Mouse (Mus musculus) T-helper 17 cell (primary cell): ENCODE measurements around the gene Chd8.

ENCODE experiments used
- in situ Hi-C, 2 experiments: fragments of 300-600 bp; cut with MboI, MseI; formaldehyde crosslinking; loops; 1 replicate in 1 of 2; 2 replicates in 1 of 2; pipeline ENCODE4 v1.15.1; 2025; ENCODE audit warnings: high pct_unique_total_duplicates in 2 of 2

The Chd8 gene

GRCm38 (mm10) chr14:52257484-52258213 is at the start of gene Chd8:
Chd8 (minus strand) TSS chr14:52257780.
- in situ Hi-C loops: loop anchor here in 1 of 2 experiments (10.0 kb wide), 1 partner anchor 1193 kb away; no protein-coding TSS in a partner anchor

DNA sequence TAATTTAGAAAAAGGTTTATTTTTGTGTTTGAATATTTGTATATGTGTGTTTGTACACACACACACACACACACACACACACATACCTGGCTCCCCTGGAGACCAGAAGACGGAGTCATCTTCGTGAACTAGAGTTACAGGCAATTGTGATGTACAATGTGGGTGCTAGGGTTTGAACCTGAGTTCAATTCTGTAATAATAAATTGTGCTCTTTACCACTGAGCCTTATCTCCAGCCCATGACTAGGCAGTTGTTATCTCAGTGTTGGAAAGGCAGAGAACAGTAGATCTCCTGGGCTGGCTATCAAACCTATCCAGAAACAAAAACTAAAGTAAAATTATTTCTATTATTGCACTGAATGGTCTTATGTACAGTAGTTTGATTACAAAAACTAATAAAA is 48.5 kb upstream of the Chd8 start:
- in situ Hi-C loops: loop anchor here in 1 of 2 experiments (5.0 to 25.0 kb wide), 2 partner anchors 36 to 1906 kb away; no protein-coding TSS in a partner anchor

DNA sequence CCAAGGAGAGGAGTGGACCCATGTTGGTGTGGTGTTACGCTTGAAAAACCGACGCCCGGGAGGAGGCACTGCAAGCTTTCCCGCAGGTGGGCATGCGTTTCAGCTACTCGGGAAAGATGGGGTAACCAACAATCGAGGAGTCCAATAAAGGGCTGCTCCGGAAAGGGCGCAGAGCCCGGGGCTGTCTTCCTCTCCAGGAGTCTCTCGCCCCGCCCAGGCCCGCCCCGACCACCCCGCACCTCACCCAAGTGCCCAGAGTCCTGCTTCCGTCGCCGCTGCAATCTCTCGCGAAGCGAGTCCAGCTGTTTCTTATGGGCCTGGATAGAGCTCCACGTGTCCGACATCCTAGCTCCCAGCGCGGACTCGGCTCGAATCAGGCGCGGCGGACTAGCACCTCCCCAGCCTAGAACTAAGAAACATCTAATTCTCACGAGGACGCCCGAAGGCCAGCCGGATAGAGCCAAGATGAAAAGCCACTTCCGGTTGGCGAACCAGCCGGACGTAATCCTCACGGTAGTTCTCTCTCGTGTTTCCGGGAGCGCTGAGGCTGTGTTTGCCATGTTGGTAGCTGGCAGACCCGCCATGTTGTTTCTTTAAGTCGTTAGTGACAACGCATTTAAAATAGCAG is 47.2 kb upstream of the Chd8 start, which contains the start of gene Mettl3:
Gene Mettl3 (minus strand): TSS at position 485 of the 628 bp plus-strand sequence.
- in situ Hi-C loops: loop anchor here in 1 of 2 experiments (5.0 to 25.0 kb wide), 2 partner anchors 38 to 1908 kb away; no protein-coding TSS in a partner anchor

- in situ Hi-C loops: loop anchor here in 1 of 2 experiments (25.0 kb wide), 1 partner anchor 1909 kb away; no protein-coding TSS in a partner anchor
Measured at GRCm38 (mm10) chr14:52303517-52303916, 45.9 kb upstream of the Chd8 start.

DNA sequence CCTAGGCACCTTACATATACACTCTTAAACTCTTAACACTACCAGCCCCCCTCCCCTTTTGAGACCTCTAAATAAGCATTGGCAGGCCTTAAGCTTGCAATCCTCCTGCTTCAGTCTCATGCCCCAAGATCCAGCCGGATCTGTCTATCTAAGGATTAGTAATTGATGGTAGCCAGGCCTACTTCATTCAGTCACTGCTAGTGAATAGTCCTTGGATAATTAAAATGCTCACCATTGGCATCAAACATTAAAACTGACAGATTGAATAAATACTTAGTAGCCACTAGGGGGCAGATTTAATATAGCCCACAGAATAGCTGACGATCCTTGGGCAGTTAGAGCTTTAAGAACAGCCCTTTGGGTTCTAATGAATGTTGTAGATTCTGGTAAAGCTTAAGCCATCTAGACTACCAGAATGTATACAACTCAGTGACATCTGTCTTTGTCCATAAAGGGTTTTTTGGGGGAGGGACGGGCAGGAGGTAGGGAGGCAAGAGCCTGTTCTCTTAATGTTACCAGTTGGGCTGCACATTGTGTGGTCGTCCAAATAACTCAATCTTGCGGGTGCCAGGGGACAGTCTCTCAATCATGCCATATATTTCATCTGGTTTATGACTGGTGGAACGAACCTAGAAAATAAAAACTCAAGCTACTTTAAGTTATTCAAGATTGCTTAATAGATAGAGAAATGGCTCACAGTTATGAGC is 38.1 kb upstream of the Chd8 start:
- in situ Hi-C loops: loop anchor here in 1 of 2 experiments (5.0 kb wide), 1 partner anchor 42 kb away; no protein-coding TSS in a partner anchor

DNA sequence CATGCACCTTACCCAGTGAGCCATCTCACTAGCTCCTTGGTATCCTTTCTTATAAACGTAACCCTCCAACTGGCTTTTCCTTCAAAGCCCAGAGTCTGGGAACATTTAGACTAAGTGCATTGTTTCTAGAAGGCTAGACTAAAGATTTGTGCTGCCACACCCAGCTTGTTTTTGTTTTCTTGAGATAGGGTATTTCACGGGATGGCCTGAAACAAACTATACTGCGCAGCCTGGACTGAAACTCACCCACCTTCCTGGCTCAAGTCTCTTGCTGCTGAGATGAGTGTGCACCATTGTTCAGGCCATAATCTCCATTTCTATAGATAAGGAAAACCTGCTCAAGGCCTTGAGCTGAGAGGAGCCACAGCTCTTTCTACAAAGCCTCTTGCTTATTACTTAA is 26.6 kb upstream of the Chd8 start:
- in situ Hi-C loops: no loop called here

GRCm38 (mm10) chr14:52283629-52284028 is 26.0 kb upstream of the Chd8 start:
- in situ Hi-C loops: no loop called here

DNA sequence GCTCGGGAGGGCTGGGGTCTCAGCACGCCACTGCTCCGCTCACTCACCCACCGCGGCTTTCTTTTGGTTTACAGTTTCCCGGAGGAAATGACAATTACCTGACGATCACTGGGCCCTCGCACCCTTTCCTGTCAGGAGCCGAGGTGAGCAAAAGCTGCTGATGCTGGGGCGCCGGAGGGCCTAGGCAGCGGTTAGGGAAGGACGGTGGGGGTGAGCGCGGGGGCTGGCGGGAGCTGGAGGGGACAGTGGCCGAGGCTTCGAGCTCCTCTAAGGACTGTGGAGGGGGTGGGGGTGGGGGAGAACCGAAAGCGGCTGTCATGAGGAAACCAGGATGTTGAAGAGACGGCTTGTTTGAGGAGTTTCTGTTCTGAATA is 22.2 kb upstream of the Chd8 start:
- in situ Hi-C loops: no loop called here

- in situ Hi-C loops: no loop called here
Measured at GRCm38 (mm10) chr14:52278932-52279746, 21.6 kb upstream of the Chd8 start, which contains the start of the genes Tox4 and Rab2b. Tox4 (plus strand) TSS chr14:52279146. Rab2b (minus strand) TSS chr14:52279545.

DNA sequence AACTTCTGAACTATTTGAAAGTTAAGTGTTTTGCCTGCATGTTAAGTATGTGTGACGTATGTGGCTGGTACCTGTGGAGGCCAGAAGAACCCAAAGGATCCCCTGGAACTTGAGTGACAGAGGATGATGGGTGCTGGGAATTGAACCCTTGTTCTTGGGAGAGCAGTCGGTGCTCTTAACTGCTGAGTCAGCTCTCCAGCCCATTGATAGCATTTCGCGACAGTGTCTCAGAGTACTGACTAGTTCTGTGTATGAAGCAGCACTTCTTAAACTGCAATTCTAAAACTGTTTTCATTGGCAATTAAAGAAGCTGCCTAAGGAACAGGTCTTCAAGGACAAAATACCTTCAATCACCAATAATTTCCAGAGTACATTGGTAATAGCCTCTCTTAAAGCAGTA is 19.6 kb upstream of the Chd8 start:
- in situ Hi-C loops: no loop called here

DNA sequence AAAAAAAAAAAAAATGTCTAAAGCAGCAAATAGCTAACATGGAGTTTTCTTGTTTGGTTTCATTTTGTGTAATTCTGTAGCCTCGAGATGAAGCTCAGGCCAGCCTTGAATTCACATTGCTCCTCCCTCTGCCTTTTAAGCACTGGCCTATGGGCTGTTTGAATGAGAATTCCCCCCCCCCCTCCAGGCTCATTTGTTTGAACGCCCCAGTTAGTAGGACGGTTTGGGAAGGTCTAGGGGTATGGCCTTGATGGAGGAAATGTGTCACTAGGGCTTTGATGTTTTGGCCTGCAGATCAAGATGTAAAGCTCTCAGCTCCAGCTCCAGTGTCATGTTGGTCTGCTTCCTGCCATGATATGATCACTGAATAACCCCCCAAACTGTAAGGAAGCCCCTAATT is 15.2 kb upstream of the Chd8 start:
- in situ Hi-C loops: no loop called here

DNA sequence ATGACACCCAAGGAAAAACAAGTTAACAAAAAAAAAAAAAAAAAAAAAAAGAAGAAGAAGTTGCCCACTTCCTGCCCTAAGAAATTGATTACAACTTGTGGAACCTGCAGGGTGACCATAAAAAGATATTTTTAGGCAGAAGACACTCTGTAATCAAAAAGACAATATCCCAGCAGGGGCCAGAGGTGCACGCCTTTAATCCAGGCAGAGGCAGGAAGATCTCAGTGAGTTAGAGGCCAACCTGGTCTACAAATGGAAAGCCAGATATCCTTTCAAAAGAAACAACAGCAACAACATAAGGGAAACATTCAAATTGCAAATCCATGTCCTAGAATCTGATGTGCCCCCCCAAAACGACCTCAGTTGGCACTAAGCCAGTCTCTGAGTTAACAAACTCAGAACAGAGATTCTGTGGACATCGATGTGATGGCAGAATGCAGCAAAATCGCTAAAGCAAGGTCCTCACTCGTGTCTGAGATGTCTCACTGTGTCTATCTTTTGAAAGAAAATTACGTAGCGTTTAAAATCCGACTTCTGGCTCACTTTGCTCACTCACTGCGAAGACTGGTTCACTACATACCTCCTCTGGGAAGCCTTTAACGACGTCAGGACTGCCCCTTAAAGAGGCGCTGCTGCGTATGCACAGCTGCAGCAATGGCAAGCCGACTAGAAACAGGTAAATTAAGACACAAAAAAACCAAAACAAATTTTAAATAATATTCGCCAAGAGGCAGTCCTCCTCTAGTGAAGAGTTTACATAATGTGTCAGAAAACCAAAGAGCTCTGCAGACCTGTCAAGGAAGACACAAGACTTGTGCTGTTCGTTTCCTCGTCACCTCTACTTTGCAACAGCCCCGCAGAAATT is 1.0 kb downstream of the Chd8 start:
- in situ Hi-C loops: loop anchor here in 1 of 2 experiments (10.0 kb wide), 1 partner anchor 1192 kb away; no protein-coding TSS in a partner anchor

DNA sequence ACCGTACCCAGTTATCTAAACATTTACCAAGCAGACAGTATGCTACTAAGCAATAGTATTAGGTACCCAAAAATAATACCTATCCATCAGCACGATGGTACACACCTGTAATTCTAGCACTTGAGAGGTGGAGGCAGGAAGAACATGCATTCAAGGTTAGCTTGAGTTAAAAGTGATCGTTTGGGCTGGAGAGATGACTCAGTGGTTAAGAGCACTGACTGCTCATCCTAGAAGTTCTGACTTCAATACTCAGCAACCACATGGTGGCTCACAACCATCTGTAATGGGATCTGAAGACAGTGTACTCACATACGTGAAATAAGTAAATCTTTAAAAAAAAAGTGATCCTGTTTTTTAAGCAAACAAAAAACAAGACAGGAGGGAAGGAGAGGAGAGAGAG is 11.5 kb downstream of the Chd8 start:
- in situ Hi-C loops: no loop called here

DNA sequence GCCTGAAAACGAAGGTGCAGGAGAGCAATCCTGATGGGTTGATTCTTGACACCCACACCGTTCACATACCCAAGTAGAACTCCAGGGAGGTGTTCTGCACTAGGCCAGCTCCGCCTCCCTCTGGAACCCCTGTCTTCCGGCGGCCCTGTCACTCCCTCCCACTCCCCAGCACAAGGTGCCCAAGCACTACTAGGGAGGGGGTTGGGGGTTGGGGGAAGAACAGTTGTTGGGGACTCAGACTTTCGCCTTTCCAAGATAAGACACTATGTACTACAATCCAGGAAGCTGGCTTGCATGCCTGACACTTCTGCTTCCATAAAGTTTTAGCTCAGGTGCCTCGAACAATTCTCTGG is 12.9 kb downstream of the Chd8 start:
- in situ Hi-C loops: no loop called here

DNA sequence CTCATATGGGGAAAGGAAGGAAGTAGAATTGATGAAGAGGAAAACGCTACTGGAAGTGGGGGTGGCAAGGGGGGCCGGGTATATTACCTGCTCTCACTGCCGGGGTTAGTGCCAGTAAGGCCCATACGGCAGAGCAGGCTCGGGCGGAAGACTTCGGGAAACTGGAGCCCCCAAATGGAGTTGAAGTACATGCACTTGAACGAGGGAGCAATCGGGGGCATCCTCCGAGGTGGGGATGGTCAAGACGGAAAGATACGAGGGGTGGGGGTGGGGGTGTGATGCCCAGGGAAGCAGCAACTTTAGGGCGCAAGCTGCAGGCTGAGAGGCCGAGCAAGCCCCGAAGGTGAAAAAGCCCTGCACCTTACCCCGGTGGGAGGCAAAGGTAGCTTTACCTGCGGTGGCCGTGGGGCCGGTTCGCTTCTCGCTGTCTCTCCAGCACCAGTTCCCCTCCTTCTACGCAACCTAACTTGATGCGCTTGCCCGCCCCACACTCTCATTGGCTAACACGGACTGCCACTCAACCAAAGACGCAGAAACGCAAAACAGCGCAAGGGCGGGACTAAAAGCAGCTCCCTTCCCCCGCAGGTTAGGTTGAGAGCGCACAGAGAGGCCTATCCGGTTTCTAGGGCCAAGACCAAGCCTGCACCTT is 13.4 kb downstream of the Chd8 start:
- in situ Hi-C loops: no loop called here

DNA sequence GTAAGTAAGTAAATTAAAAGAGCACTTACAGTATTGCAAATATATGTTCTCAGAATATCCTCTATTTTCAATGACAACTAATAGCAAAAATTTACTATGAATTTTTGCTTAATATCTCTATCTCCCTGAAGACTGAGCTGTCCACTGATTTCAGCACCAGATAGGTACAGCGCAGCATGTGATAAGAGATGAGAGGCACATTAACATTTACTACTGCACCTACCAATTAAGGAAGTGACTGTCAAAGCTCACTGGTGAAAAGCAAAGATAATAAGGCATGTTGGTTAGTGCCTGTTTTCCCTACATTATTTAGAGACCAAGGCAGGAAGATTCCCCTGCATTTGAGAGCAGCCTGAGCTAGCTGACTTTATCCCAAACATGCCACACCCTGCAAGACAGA is 21.4 kb downstream of the Chd8 start:
- in situ Hi-C loops: no loop called here

DNA sequence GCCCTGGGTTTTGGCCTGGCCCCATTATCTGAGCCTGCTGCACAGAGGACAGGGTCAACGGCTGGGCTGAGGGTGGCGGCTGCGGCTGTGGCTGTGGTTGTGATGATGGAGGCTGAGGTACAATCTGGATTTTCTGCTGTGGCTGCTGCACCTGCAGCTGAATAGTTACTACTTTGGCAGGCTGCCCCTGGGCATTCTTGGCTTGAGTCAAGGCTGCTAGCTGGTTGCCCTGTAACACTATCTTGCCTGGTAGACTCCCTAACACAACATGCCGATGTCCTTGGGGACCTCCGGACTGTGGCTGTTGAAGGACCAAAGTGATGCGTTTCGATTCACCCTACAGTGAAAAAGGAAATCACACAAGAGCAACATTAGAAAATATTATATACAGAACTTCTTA is 22.4 kb downstream of the Chd8 start:
- in situ Hi-C loops: no loop called here

DNA sequence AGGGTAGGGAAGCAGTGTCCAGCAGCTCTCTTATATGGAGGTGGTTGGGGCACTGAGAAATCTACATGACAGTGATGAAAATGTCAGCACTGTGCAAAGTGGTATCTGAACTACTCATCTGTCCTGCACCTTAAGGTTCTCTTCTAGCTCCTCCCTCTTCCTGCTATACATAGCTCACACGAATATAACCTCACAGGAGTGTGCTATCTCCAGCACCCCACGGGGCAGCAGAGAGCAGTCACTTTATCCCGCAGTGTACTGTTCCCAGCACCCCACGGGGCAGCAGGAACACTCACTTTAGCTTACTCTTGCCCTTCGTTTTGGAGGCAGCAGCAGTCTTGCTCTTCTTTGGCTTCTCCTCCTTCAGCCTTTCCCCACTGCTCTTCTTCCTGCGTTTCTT is 25.3 kb downstream of the Chd8 start:
- in situ Hi-C loops: no loop called here

- in situ Hi-C loops: no loop called here
Measured at GRCm38 (mm10) chr14:52225972-52226371, 31.6 kb downstream of the Chd8 start.

- in situ Hi-C loops: no loop called here
Measured at GRCm38 (mm10) chr14:52217261-52217660, 40.3 kb downstream of the Chd8 start.
